Mouse (Mus musculus): ENCODE measurements around the gene Gm9125. TPM values are rescaled to one million over a fixed set of nuclear protein-coding genes. Genes with fewer than 3 reads are reported as not detected.
"Not testable (repeated sequence)": the region's sequence is repeated elsewhere in the genome, so short reads cannot be mapped to it uniquely, and the experiment has no call there.

Gm9125 gene
- not detected in 2 replicates for total RNA-seq (2021)
- long read RNA-seq = 0 reads

DNA sequence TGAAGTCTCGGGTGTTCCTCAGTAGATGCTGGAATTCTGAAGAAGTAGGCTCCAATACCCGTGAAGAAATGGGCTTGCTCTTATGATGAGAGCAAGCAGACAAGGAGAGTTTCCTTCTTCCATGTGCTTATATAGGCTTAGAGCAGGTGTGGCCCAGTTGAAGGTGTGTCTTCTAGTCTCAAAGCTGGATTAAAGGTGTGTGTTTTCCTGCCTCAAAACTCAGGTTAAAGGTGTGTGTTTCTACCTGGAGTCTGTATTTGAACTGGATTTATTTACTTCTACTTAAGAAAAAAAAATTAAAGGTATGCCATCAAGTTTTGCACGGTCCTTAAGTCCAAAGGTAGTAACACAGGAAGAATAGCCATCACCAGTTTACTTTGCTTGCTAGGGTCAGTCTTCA is at the start of gene Gm9125:
Gene Gm9125, minus strand, starts transcription at position 101 of the 400 bp plus-strand sequence.
- DNase-seq = not testable (repeated sequence)

DNA sequence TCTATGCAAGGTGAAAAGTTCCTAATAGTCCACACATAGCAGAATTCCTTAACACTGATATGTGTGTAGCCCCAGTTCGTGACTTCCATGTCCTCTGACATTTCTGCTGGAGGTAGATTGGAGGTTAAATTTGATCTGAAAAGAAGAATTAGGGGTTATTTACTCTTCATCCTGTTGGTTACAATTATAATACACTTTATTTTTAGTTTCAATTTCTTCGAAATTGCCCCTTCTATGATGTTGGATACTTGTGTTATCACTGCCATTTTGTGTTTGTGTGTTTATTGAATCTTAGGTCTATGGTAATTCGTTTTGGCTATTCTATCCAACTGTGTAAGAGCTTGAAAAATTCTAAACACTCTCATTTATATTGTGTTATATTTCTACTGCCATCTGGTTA is 17.9 kb upstream of the Gm9125 start, which contains the start of gene Gm10697:
Gene Gm10697, minus strand, starts transcription at position 101 of the 400 bp plus-strand sequence.
- not testable (repeated sequence) for DNase-seq

DNA sequence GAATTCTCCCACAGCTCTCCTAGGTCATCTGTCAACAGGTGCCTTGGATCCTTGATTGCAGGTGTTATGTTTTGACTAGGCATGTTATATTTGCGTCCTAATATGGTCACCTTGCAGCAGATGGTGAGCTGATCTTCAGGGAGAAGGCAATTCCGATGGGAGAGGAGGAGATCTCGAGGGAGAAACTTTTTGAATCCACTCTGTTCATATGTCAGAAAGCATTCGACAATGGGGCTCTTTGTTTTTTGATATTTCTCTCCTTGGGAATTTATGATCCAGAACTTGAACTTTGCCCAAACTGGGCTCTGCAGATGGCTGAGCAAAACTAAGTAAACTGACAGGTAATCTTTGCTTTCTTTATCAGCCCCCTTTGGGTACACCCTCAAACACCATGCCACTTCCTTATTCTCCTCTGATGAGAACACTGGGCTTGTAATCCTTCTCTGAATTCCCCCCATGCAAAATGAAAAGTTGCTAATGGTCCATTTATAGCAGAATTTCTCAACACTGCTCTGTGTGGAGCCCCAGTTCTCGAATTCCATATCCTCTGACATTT is 5.0 kb downstream of the Gm9125 start:
- not testable (repeated sequence) for DNase-seq

DNA sequence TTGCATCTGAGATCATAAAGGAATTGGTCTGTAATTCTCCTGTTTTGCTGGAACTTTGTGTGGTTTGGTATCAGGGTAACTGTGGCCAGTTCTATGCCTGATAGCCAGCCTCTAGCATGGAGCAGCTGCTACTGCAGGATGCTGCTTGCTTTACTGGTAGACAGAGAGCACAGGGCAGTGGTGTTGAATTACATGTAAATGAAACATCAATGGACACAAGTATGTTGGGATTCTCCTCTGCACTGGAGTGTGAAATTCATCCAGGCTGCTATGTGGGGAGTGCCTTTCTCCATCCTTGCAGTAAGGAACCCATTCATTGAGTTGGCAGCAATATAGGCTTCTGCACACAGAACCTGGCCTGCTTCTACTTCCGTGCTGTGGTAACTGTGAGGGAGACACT is 16.4 kb downstream of the Gm9125 start:
- not testable (repeated sequence) for DNase-seq

DNA sequence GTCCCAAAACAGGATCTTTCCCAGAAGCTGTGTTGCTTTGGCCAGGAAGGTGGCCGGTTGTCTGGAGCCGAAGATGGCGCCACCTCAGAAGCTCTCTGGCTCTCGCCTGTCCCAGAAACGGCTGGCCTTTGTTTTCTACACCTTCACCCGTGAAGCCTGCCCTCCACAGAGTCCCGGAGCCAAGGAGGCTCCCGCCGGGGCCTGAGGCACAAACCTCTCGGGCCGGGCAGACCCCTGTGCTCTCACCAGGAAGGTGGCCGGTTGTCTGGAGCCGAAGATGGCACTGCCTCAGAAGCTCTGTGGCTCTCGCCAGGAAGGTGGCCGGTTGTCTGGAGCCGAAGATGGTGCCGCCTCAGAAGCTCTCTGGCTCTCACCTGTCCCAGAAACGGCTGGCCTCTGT is 20.3 kb downstream of the Gm9125 start:
- DNase-seq = not testable (repeated sequence)

Other genes starting within 250 kb of the Gm9125 start
- not detected in 2 replicates for gene Tdpoz3, start 228.9 kb downstream of the Gm9125 start, total RNA-seq (2021)
- gene Gm9117, start 111.3 kb downstream of the Gm9125 start, total RNA-seq (2021) = not detected in 2 replicates
- not detected in 2 replicates for gene Tdpoz5, start 93.6 kb downstream of the Gm9125 start, total RNA-seq (2021)
- gene Gm10697, start 17.8 kb upstream of the Gm9125 start, total RNA-seq (2021) = not detected in 2 replicates
- not detected in 2 replicates for gene Gm10696, start 123.3 kb upstream of the Gm9125 start, total RNA-seq (2021)
- not detected in 2 replicates for gene Gm5286, start 141.8 kb upstream of the Gm9125 start, total RNA-seq (2021)
- not detected in 2 replicates for gene Gm4778, start 209.2 kb upstream of the Gm9125 start, total RNA-seq (2021)

All from adrenal gland, postnatal 25 days (tissue).